Mouse (Mus musculus) embryonic fibroblast, embryonic 13.5 days (primary cell): ENCODE data around the gene Mlf1.

Source experiments
- CTCF ChIP-seq: IDR thresholded peaks from 2 replicates; pipeline ENCODE4 v1.5.1; 2011; ENCODE audit warnings: mild to moderate bottlenecking, control low read depth, low read length, moderate library complexity, borderline replicate concordance; ENCODE audit not compliant: insufficient read depth
- POLR2A ChIP-seq: IDR thresholded peaks from 2 replicates; pipeline ENCODE4 v1.6.1; 2011; ENCODE audit warnings: low read depth, mild to moderate bottlenecking, control low read depth, low read length, moderate library complexity

GRCm38 (mm10) chr3:67358376-67358775 lies 15.5 kb upstream of the Mlf1 start:
- TF ChIP-seq POLR2A: no peak
- TF ChIP-seq CTCF: no peak
